Mouse (Mus musculus) CH12.LX (cell line): ENCODE data around the gene Btd. TPM values are rescaled to one million over a fixed set of nuclear protein-coding genes. Genes with fewer than 3 reads are reported as not detected.

Experiments
- DNase-seq: peaks from one replicate; pipeline ENCODE4 v3.0.0-alpha.2; 2013; ENCODE audit errors: extremely low read depth
- H3K27ac ChIP-seq: 2 replicates; pipeline ENCODE4 v1.5.1; 2012; ENCODE audit warnings: low read depth, mild to moderate bottlenecking, control low read depth, moderate library complexity; ENCODE audit not compliant: insufficient read depth
- H3K27me3 ChIP-seq: replicated peaks from 2 replicates; pipeline ENCODE3; 2012; ENCODE audit warnings: inconsistent platforms
- H3K36me3 ChIP-seq, 2 experiments: replicated peaks in 1 of 2; 2 replicates each; pipeline versions ENCODE3 to v1.6.1; 2012; ENCODE audit warnings: inconsistent platforms in 1 of 2, low read length in 1 of 2, mild to moderate bottlenecking in 1 of 2, mixed read lengths in 1 of 2, moderate library complexity in 1 of 2; ENCODE audit not compliant: control insufficient read depth in 1 of 2, insufficient read depth in 1 of 2
- H3K4me1 ChIP-seq, 2 experiments: 2 replicates each; pipeline ENCODE4 v1.6.1; 2012; ENCODE audit warnings: inconsistent platforms in 1 of 2, moderate library complexity in 1 of 2; ENCODE audit not compliant: insufficient read depth in 2 of 2, control insufficient read depth in 1 of 2
- H3K4me2 ChIP-seq: 2 replicates; pipeline ENCODE4 v1.6.1; 2012; ENCODE audit warnings: low read depth, mild to moderate bottlenecking, control low read depth; ENCODE audit not compliant: poor library complexity, insufficient read depth, severe bottlenecking
- H3K4me3 ChIP-seq, 3 experiments: fragments of 150-350 bp in 1 of 3; sonication (generic) in 1 of 3; replicated peaks in 1 of 3; 2 replicates each; pipeline versions ENCODE3 to v1.5.1; 2011 to 2012; ENCODE audit warnings: low read depth in 2 of 3, low read length in 2 of 3, mild to moderate bottlenecking in 2 of 3, moderate library complexity in 2 of 3, control low read depth in 1 of 3, improper control_type of control experiment in 1 of 3, inconsistent platforms in 1 of 3, mixed read lengths in 1 of 3; ENCODE audit not compliant: poor library complexity in 1 of 3
- H3K79me2 ChIP-seq: replicated peaks from 2 replicates; pipeline ENCODE4 v1.6.1; 2012; ENCODE audit warnings: mild to moderate bottlenecking, moderate library complexity; ENCODE audit not compliant: control insufficient read depth, poor library complexity, insufficient read depth, severe bottlenecking; ENCODE audit errors: extremely low read depth
- H3K9ac ChIP-seq: 2 replicates; pipeline ENCODE4 v1.6.1; 2012; ENCODE audit warnings: low read depth, mild to moderate bottlenecking, control low read depth, moderate library complexity; ENCODE audit not compliant: insufficient read depth
- H3K9me3 ChIP-seq: replicated peaks from 2 replicates; pipeline ENCODE3; 2012; ENCODE audit warnings: low read length, inconsistent platforms, mixed read lengths
- BHLHE40 ChIP-seq: IDR thresholded peaks from 2 replicates; pipeline ENCODE4 v1.6.1; 2011; ENCODE audit warnings: mild to moderate bottlenecking, low read depth, low read length, improper control_type of control experiment
- CHD1 ChIP-seq: IDR thresholded peaks from 2 replicates; pipeline ENCODE4 v1.6.1; 2012; ENCODE audit warnings: low read depth, low read length, improper control_type of control experiment, inconsistent platforms
- CHD2 ChIP-seq: IDR thresholded peaks from 2 replicates; pipeline ENCODE4 v1.6.1; 2011; ENCODE audit warnings: low read length, improper control_type of control experiment
- CTCF ChIP-seq, 2 experiments: IDR thresholded peaks in 1 of 2; conservative IDR thresholded peaks in 1 of 2; 2 replicates each; pipeline ENCODE4 v1.5.1; 2011 to 2012; ENCODE audit warnings: low read depth in 2 of 2, low read length in 2 of 2, improper control_type of control experiment in 1 of 2, inconsistent platforms in 1 of 2, mild to moderate bottlenecking in 1 of 2, moderate library complexity in 1 of 2
- E2F4 ChIP-seq: IDR thresholded peaks from 2 replicates; pipeline ENCODE4 v1.6.1; 2011; ENCODE audit warnings: low read depth, low read length, improper control_type of control experiment; ENCODE audit not compliant: insufficient replicate concordance
- ELF1 ChIP-seq: IDR thresholded peaks from 2 replicates; pipeline ENCODE4 v1.6.1; 2014; ENCODE audit warnings: low read depth, mild to moderate bottlenecking, inconsistent platforms, low read length, improper control_type of control experiment
- ETS1 ChIP-seq: conservative IDR thresholded peaks from 2 replicates; pipeline ENCODE4 v1.6.1; 2012; ENCODE audit warnings: low read depth, mild to moderate bottlenecking, inconsistent platforms, low read length, improper control_type of control experiment, moderate library complexity
- HCFC1 ChIP-seq: IDR thresholded peaks from 2 replicates; pipeline ENCODE4 v1.6.1; 2012; ENCODE audit warnings: low read depth, mild to moderate bottlenecking, inconsistent platforms, low read length, improper control_type of control experiment
- JUND ChIP-seq: conservative IDR thresholded peaks from 2 replicates; pipeline ENCODE4 v1.6.1; 2011; ENCODE audit warnings: low read depth, low read length, improper control_type of control experiment
- MAFK ChIP-seq: IDR thresholded peaks from 2 replicates; pipeline ENCODE4 v1.6.1; 2011; ENCODE audit warnings: low read length, improper control_type of control experiment; ENCODE audit not compliant: insufficient replicate concordance
- MAZ ChIP-seq: IDR thresholded peaks from 2 replicates; pipeline ENCODE4 v1.6.1; 2012; ENCODE audit warnings: low read depth, mild to moderate bottlenecking, inconsistent platforms, low read length, improper control_type of control experiment, moderate library complexity
- NELFE ChIP-seq: IDR thresholded peaks from 2 replicates; pipeline ENCODE4 v1.6.1; 2011; ENCODE audit warnings: low read depth, low read length, improper control_type of control experiment
- PAX5 ChIP-seq: IDR thresholded peaks from 2 replicates; pipeline ENCODE4 v1.6.1; 2012; ENCODE audit warnings: low read length, inconsistent platforms, mixed read lengths
- POLR2A ChIP-seq: IDR thresholded peaks from 2 replicates; pipeline ENCODE4 v1.6.1; 2011; ENCODE audit warnings: low read depth, mild to moderate bottlenecking, improper control_type of control experiment, low read length
- POLR2AphosphoS2 ChIP-seq: IDR thresholded peaks from 2 replicates; pipeline ENCODE4 v1.6.1; 2011; ENCODE audit warnings: low read depth, low read length, improper control_type of control experiment
- RAD21 ChIP-seq: IDR thresholded peaks from 2 replicates; pipeline ENCODE4 v1.6.1; 2011; ENCODE audit warnings: low read depth, mild to moderate bottlenecking, low read length, improper control_type of control experiment, moderate library complexity
- RCOR1 ChIP-seq: conservative IDR thresholded peaks from 2 replicates; pipeline ENCODE4 v1.6.1; 2012; ENCODE audit warnings: low read depth, mild to moderate bottlenecking, inconsistent platforms, low read length, improper control_type of control experiment
- SIN3A ChIP-seq: IDR thresholded peaks from 2 replicates; pipeline ENCODE4 v1.6.1; 2012; ENCODE audit warnings: low read length, improper control_type of control experiment, inconsistent platforms
- TBP ChIP-seq: conservative IDR thresholded peaks from 2 replicates; pipeline ENCODE4 v1.6.1; 2011; ENCODE audit warnings: low read depth, low read length, improper control_type of control experiment
- TCF12 ChIP-seq: IDR thresholded peaks from 2 replicates; pipeline ENCODE4 v1.6.1; 2014; ENCODE audit warnings: low read depth, mild to moderate bottlenecking, inconsistent platforms, low read length, improper control_type of control experiment
- ZKSCAN1 ChIP-seq: IDR thresholded peaks from 2 replicates; pipeline ENCODE4 v1.6.1; 2012; ENCODE audit warnings: low read depth, inconsistent platforms, low read length, improper control_type of control experiment, borderline replicate concordance
- dilution Hi-C: fragments of 300-500 bp; cut with MboI; formaldehyde crosslinking; loops from 2 replicates; pipeline ENCODE4 v1.14.3; 2020; ENCODE audit warnings: low sequenced_read_pairs; ENCODE audit not compliant: extremely low pct_unique_long_range_greater_than_20kb, extremely low pct_ligation_motif_present
- in situ Hi-C: fragments of 300-500 bp; cut with MboI; formaldehyde crosslinking; loops from 3 replicates; pipeline ENCODE4 v1.14.3; 2019; ENCODE audit warnings: low sequenced_read_pairs, low pct_ligation_motif_present, low pct_unique_long_range_greater_than_20kb, mixed read lengths
- polyA plus RNA-seq: library from polyadenylated mRNA; unstranded; fragments of >175 nt; gene quantifications from 2 replicates; pipeline ENCODE4 v1.2.1, GENCODE M21; 2012; ENCODE audit warnings: low read depth; ENCODE audit not compliant: insufficient read length
- total RNA-seq, 2 experiments: library from RNA; depleted of rRNA; stranded (reverse); fragments of 300-350 nt in 1 of 2; fragments of >200 nt in 1 of 2; gene quantifications; 2 replicates each; pipeline ENCODE4 v1.2.3; 2012 to 2014

The Btd gene
- total and polyA plus RNA-seq, 3 experiments, result 16.2 to 25.4 (median 23.0) TPM

GRCm38 (mm10) chr14:31715669-31716068, 74.8 kb downstream of the Btd start:
- Histone ChIP-seq H3K27ac (no peak overlapping the region), H3K4me3 (no peak overlapping the region), H3K79me2 (no peaks in the 10 kb centered on the region), H3K36me3 (peaks cover 10 to 60% of the 10 kb centered on the region in 2 experiments), H3K27me3 (no peaks in the 10 kb centered on the region), H3K9me3 (no peaks in the 10 kb centered on the region), H3K9ac (no peak overlapping the region), H3K4me2 (no peak overlapping the region), H3K4me1 (no peaks in the 10 kb centered on the region)
- dilution Hi-C loops, result no loop called here
- DNase-seq, result no peak
- TF ChIP-seq RAD21, result no peak
- TF ChIP-seq MAZ, result no peak
- no peak for TF ChIP-seq ZKSCAN1
- TF ChIP-seq POLR2AphosphoS2, result no peak
- no peak for TF ChIP-seq HCFC1
- no peak for TF ChIP-seq JUND
- no peak for TF ChIP-seq RCOR1
- TF ChIP-seq SIN3A, result no peak
- TF ChIP-seq TBP, result no peak
- TF ChIP-seq E2F4, result no peak
- TF ChIP-seq ETS1, result no peak
- TF ChIP-seq BHLHE40, result no peak
- no peak for TF ChIP-seq TCF12
- no peak for TF ChIP-seq POLR2A
- TF ChIP-seq CHD2, result no peak
- TF ChIP-seq CHD1, result no peak
- in situ Hi-C loops, result no loop called here

GRCm38 (mm10) chr14:31717360-31717759, 76.5 kb downstream of the Btd start:
- DNase-seq, result no peak
- H3K79me2 ChIP-seq, result no peaks in the 10 kb centered on the region
- no peak overlapping the region for H3K4me3 ChIP-seq
- TF ChIP-seq ELF1, result no peak
- TF ChIP-seq BHLHE40, result no peak
- TF ChIP-seq PAX5, result no peak
- no peak for TF ChIP-seq CTCF (conservative IDR thresholded peaks at IDR 0.05 in 1 of 2, IDR thresholded peaks at IDR 0.05 in 1 of 2; ENCODE audit: low read depth in 2 of 2, low read length in 2 of 2)
- TF ChIP-seq NELFE, result no peak
- TF ChIP-seq ZKSCAN1, result no peak
- TF ChIP-seq RAD21, result no peak
- TF ChIP-seq MAFK, result no peak
- H3K9ac ChIP-seq, result no peak overlapping the region
- no peak overlapping the region for H3K27ac ChIP-seq
- H3K36me3 ChIP-seq, result peaks cover 10 to 62% of the 10 kb centered on the region in 2 experiments
- dilution Hi-C loops (no loop called here), in situ Hi-C loops (no loop called here)
- H3K4me2 ChIP-seq, result no peak overlapping the region
- no peaks in the 10 kb centered on the region for H3K4me1 ChIP-seq
- no peaks in the 10 kb centered on the region for H3K27me3 ChIP-seq
- no peaks in the 10 kb centered on the region for H3K9me3 ChIP-seq

Other genes with a start within 250 kb of the Btd start
- gene Sh3bp5, start 204.9 kb upstream of the Btd start, total RNA-seq (2012; rRNA removed), result 50.2 and 64.6 TPM in 2 replicates
- 53.0 and 57.4 TPM in 2 replicates for gene Sh3bp5, start 204.9 kb upstream of the Btd start, total RNA-seq (2014; rRNA removed)
- 158 and 164 TPM in 2 replicates for gene Sh3bp5, start 204.9 kb upstream of the Btd start, polyA plus RNA-seq
- gene Eaf1, start 146.6 kb upstream of the Btd start, total RNA-seq (2012; rRNA removed), result 25.2 and 29.1 TPM in 2 replicates
- gene Eaf1, start 146.6 kb upstream of the Btd start, total RNA-seq (2014; rRNA removed), result 27.5 and 29.4 TPM in 2 replicates
- 38.7 and 39.9 TPM in 2 replicates for gene Eaf1, start 146.6 kb upstream of the Btd start, polyA plus RNA-seq
- 36.2 and 38.2 TPM in 2 replicates for gene Mettl6, start 146.0 kb upstream of the Btd start, total RNA-seq (2012; rRNA removed)
- gene Mettl6, start 146.0 kb upstream of the Btd start, total RNA-seq (2014; rRNA removed), result 122 and 142 TPM in 2 replicates
- 63.2 and 69.8 TPM in 2 replicates for gene Mettl6, start 146.0 kb upstream of the Btd start, polyA plus RNA-seq
- gene Colq, start 49.7 kb upstream of the Btd start, total RNA-seq (2012; rRNA removed), result 2.5 and 4.2 TPM in 2 replicates
- gene Colq, start 49.7 kb upstream of the Btd start, total RNA-seq (2014; rRNA removed), result 1.5 and 1.7 TPM in 2 replicates
- gene Colq, start 49.7 kb upstream of the Btd start, polyA plus RNA-seq, result 4.6 and 5.1 TPM in 2 replicates
- not detected in 2 replicates for gene Gm49387, start 150 bp upstream of the Btd start, total RNA-seq (2012; rRNA removed)
- not detected in 2 replicates for gene Gm49387, start 150 bp upstream of the Btd start, total RNA-seq (2014; rRNA removed)
- gene Gm49387, start 150 bp upstream of the Btd start, polyA plus RNA-seq, result 0.71 TPM in 1 of 2 replicates, not detected in the other
- 14.3 and 20.2 TPM in 2 replicates for gene Hacl1, start 258 bp downstream of the Btd start, total RNA-seq (2012; rRNA removed)
- gene Hacl1, start 258 bp downstream of the Btd start, total RNA-seq (2014; rRNA removed), result 22.6 and 23.7 TPM in 2 replicates
- 13.6 and 13.7 TPM in 2 replicates for gene Hacl1, start 258 bp downstream of the Btd start, polyA plus RNA-seq
- gene Ankrd28, start 189.6 kb downstream of the Btd start, total RNA-seq (2012; rRNA removed), result 7.3 and 8.6 TPM in 2 replicates
- gene Ankrd28, start 189.6 kb downstream of the Btd start, total RNA-seq (2014; rRNA removed), result 14.3 and 14.9 TPM in 2 replicates
- gene Ankrd28, start 189.6 kb downstream of the Btd start, polyA plus RNA-seq, result 15.0 and 16.0 TPM in 2 replicates